Mouse (Mus musculus) megakaryocyte, embryonic 14.5 days (primary cell): Measurements from ENCODE around the gene Pld4.

ENCODE experiments used
- FLI1 ChIP-seq: IDR thresholded peaks from 2 replicates; pipeline ENCODE4 v1.6.1; 2012; ENCODE audit warnings: low read length, inconsistent platforms, mixed read lengths
- GATA1 ChIP-seq: IDR thresholded peaks from 3 replicates; pipeline ENCODE4 v1.6.1; 2012; ENCODE audit warnings: mixed read lengths, low read length, inconsistent platforms, borderline replicate concordance

DNA sequence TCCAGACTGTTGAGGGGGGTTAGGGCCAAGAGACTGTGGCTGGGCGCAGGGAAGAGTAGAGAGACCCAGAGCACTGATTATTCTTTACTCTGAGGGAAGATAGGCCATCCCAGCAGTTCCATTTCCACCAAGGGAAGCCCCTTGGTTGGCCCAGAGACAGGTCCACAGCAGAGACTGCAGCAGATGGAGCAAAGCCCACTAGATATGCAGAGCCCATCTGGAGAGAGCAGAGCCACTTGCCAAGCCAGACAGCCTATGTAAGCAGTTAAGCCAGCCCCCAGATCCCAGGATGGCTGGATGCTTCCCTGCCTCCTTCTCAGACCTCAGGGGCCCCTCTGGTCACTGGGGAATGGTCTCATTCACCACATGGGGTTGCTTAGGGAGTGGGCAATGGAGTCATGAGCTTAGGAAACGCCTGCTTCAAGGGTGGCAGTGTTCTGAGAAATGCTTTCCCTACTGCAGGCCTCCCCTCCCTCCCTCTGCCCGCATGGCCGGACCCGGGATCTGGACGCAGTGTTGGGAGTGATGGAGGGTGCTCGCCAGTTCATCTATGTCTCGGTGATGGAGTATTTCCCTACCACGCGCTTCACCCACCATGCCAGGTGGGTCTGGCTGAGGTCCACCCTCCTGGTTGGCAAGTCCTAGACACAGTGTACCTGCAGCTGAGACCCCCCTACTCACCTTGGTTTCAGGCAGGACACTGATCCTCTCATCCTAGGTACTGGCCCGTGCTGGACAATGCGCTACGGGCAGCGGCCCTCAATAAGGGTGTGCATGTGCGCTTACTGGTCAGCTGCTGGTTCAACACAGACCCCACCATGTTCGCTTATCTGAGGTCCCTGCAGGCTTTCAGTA is 6.8 kb downstream of the Pld4 start:
- TF ChIP-seq GATA1 (no peak), FLI1 (no peak)
